Mouse (Mus musculus): ENCODE results near the gene Htt. TPM values are rescaled to one million over a fixed set of nuclear protein-coding genes. Genes with fewer than 3 reads are reported as not detected.

The Htt gene
- polyA plus RNA-seq, 1 experiment: 7.3 TPM

- H3K36me3 ChIP-seq (ENCODE audit: control insufficient read depth, insufficient read depth, low read length): peaks cover 45% of the 10 kb centered on the region
- H3K27me3 ChIP-seq (ENCODE audit: control insufficient read depth, insufficient read depth, low read length): no peaks in the 10 kb centered on the region
- peaks cover 9% of the 10 kb centered on the region; the same call in 1 of the 2 replicates for H3K4me1 ChIP-seq (ENCODE audit: control insufficient read depth, insufficient read depth, insufficient read length, low read length)
- WGBS: 90% methylated on average over 4 of the region's 4 CpGs
- TF ChIP-seq POLR2A (IDR thresholded peaks at IDR 0.05; ENCODE audit: low read depth, low read length) (no peak), CTCF (IDR thresholded peaks at IDR 0.05; ENCODE audit: extremely low read depth, insufficient read length, insufficient replicate concordance, low read depth, low read length) (no peak)
- no peak overlapping the region for H3K27ac ChIP-seq (ENCODE audit: insufficient read depth, low read depth, low read length)
- H3K4me3 ChIP-seq (ENCODE audit: low read depth, low read length): no peak overlapping the region
Measured at GRCm38 (mm10) chr5:34907230-34907629, 145.7 kb downstream of the Htt start.

- H3K36me3 ChIP-seq (ENCODE audit: control insufficient read depth, insufficient read depth, low read length): peaks cover 43% of the 10 kb centered on the region
- H3K27ac ChIP-seq (ENCODE audit: insufficient read depth, low read depth, low read length): peak within 1 kb of the TSS; percentile 4
Measured at GRCm38 (mm10) chr5:34907910-34908725, 146.6 kb downstream of the Htt start, which contains the start of gene Msantd1. Msantd1 (plus strand) TSS chr5:34908012.

GRCm38 (mm10) chr5:34908726-34909633 lies 147.4 kb downstream of the Htt start:
- TF ChIP-seq POLR2A (IDR thresholded peaks at IDR 0.05; ENCODE audit: low read depth, low read length): no peak
- no peak for TF ChIP-seq CTCF (IDR thresholded peaks at IDR 0.05; ENCODE audit: extremely low read depth, insufficient read length, insufficient replicate concordance, low read depth, low read length)
- WGBS: 22% methylated on average over 9 of the region's 9 CpGs
- Histone ChIP-seq H3K36me3 (ENCODE audit: control insufficient read depth, insufficient read depth, low read length) (peaks cover 40% of the 10 kb centered on the region), H3K27ac (ENCODE audit: insufficient read depth, low read depth, low read length) (peak overlapping the region; percentile 4), H3K27me3 (ENCODE audit: control insufficient read depth, insufficient read depth, low read length) (no peaks in the 10 kb centered on the region), H3K4me3 (ENCODE audit: low read depth, low read length) (no peak overlapping the region), H3K4me1 (ENCODE audit: control insufficient read depth, insufficient read depth, insufficient read length, low read length) (peaks cover 9% of the 10 kb centered on the region; the same call in 1 of the 2 replicates)

More at GRCm38 (mm10) chr5:34907910-34908725, 146.6 kb downstream of the Htt start, which contains the start of gene Msantd1:
- no peak for TF ChIP-seq CTCF (IDR thresholded peaks at IDR 0.05; ENCODE audit: extremely low read depth, insufficient read length, insufficient replicate concordance, low read depth, low read length)
- TF ChIP-seq POLR2A (IDR thresholded peaks at IDR 0.05; ENCODE audit: low read depth, low read length): no peak
- Histone ChIP-seq H3K4me1 (ENCODE audit: control insufficient read depth, insufficient read depth, insufficient read length, low read length) (peaks cover 9% of the 10 kb centered on the region; the same call in 1 of the 2 replicates), H3K4me3 (ENCODE audit: low read depth, low read length) (no peak within 1 kb of the TSS), H3K27me3 (ENCODE audit: control insufficient read depth, insufficient read depth, low read length) (no peaks in the 10 kb centered on the region)
- 55% methylated on average over 6 of the region's 6 CpGs for WGBS

- 88% methylated on average over 1 of the region's 1 CpGs for WGBS
- Histone ChIP-seq H3K27ac (ENCODE audit: insufficient read depth, low read depth, low read length) (no peak overlapping the region), H3K36me3 (ENCODE audit: control insufficient read depth, insufficient read depth, low read length) (peaks cover 31% of the 10 kb centered on the region), H3K4me3 (ENCODE audit: low read depth, low read length) (no peak overlapping the region), H3K4me1 (ENCODE audit: control insufficient read depth, insufficient read depth, insufficient read length, low read length) (peaks cover 9% of the 10 kb centered on the region; the same call in 1 of the 2 replicates), H3K27me3 (ENCODE audit: control insufficient read depth, insufficient read depth, low read length) (no peaks in the 10 kb centered on the region)
- TF ChIP-seq CTCF (IDR thresholded peaks at IDR 0.05; ENCODE audit: extremely low read depth, insufficient read length, insufficient replicate concordance, low read depth, low read length) (no peak), POLR2A (IDR thresholded peaks at IDR 0.05; ENCODE audit: low read depth, low read length) (no peak)
Measured at GRCm38 (mm10) chr5:34909634-34910503, 148.3 kb downstream of the Htt start.

GRCm38 (mm10) chr5:34910504-34910815 lies 148.9 kb downstream of the Htt start:
- WGBS: 83% methylated on average over 4 of the region's 4 CpGs
- no peak for TF ChIP-seq POLR2A (IDR thresholded peaks at IDR 0.05; ENCODE audit: low read depth, low read length)
- TF ChIP-seq CTCF (IDR thresholded peaks at IDR 0.05; ENCODE audit: extremely low read depth, insufficient read length, insufficient replicate concordance, low read depth, low read length): no peak
- Histone ChIP-seq H3K27me3 (ENCODE audit: control insufficient read depth, insufficient read depth, low read length) (no peaks in the 10 kb centered on the region), H3K4me3 (ENCODE audit: low read depth, low read length) (no peak overlapping the region), H3K27ac (ENCODE audit: insufficient read depth, low read depth, low read length) (no peak overlapping the region), H3K4me1 (ENCODE audit: control insufficient read depth, insufficient read depth, insufficient read length, low read length) (peaks cover 9% of the 10 kb centered on the region; the same call in 1 of the 2 replicates), H3K36me3 (ENCODE audit: control insufficient read depth, insufficient read depth, low read length) (peaks cover 27% of the 10 kb centered on the region)

- Histone ChIP-seq H3K36me3 (ENCODE audit: control insufficient read depth, insufficient read depth, low read length) (no peaks in the 10 kb centered on the region), H3K27ac (ENCODE audit: insufficient read depth, low read depth, low read length) (no peak overlapping the region), H3K4me3 (ENCODE audit: low read depth, low read length) (no peak overlapping the region), H3K27me3 (ENCODE audit: control insufficient read depth, insufficient read depth, low read length) (no peaks in the 10 kb centered on the region), H3K4me1 (ENCODE audit: control insufficient read depth, insufficient read depth, insufficient read length, low read length) (no peaks in the 10 kb centered on the region)
- TF ChIP-seq POLR2A (IDR thresholded peaks at IDR 0.05; ENCODE audit: low read depth, low read length) (no peak), CTCF (IDR thresholded peaks at IDR 0.05; ENCODE audit: extremely low read depth, insufficient read length, insufficient replicate concordance, low read depth, low read length) (peak; percentile 78; the same call in 1 of the 2 replicates)
- WGBS: 11% methylated on average over 1 of the region's 1 CpGs
Measured at GRCm38 (mm10) chr5:34915801-34916200, 154.3 kb downstream of the Htt start.
